Mouse (Mus musculus) macrophage (primary cell): Measurements from ENCODE around the gene Cct3. TPM values are rescaled to one million over a fixed set of nuclear protein-coding genes. Genes with fewer than 3 reads are reported as not detected.
"Not testable (repeated sequence)": the region's sequence is repeated elsewhere in the genome, so short reads cannot be mapped to it uniquely, and the experiment has no call there.

Source experiments
- H3K27ac ChIP-seq: fragments of 350-480 bp; formaldehyde crosslinking; 2 replicates; pipeline ENCODE4 v1.9.0; 2021
- H3K36me3 ChIP-seq: fragments of 350-480 bp; formaldehyde crosslinking; 2 replicates; pipeline ENCODE4 v1.9.0; 2021; ENCODE audit errors: inconsistent target
- H3K4me3 ChIP-seq: fragments of 350-480 bp; formaldehyde crosslinking; 2 replicates; pipeline ENCODE4 v1.9.0; 2021; ENCODE audit errors: inconsistent target
- H3K79me2 ChIP-seq: fragments of 350-480 bp; formaldehyde crosslinking; 2 replicates; pipeline ENCODE4 v1.9.0; 2021; ENCODE audit errors: inconsistent target
- WGBS: methylation state at CpG from one replicate; pipeline ENCODE4 v1.1.7; 2026; ENCODE audit warnings: inconsistent platforms; ENCODE audit not compliant: missing documents; 5-methylcytosine and 5-hydroxymethylcytosine counted together
- polyA plus RNA-seq: library from polyadenylated mRNA; stranded (reverse); fragments of 250-400 nt; gene quantifications from 3 replicates; pipeline ENCODE4 v1.2.4, GENCODE M21; 2018; ENCODE audit warnings: inconsistent platforms

Gene Cct3
- polyA plus RNA-seq, 1 experiment from 2014 or later: 87.3 TPM

DNA sequence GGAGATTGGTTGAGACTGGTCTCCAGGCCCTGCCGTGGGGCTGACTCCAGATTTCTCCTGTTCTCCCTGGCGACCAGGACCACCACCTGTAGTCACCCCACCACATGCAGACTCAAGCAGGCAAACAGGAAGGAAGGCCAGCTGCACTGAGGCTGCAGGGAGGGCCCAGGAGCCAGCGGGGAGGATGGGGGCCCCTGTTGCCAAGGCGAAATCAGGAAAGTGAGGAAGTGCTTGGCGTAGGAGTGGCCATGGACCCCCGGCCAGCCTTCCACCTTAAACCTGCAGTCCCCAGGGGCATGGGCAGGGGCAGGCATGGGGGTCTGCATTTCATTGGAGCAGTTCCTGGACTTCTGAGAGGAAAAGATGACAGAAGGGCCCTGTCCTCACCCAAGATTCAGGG is 64.2 kb downstream of the Cct3 start:
- H3K27ac ChIP-seq: no peak overlapping the region

GRCm38 (mm10) chr3:88361612-88362313 is 64.8 kb downstream of the Cct3 start:
- Histone ChIP-seq H3K79me2 (no peaks in the 10 kb centered on the region), H3K4me3 (no peak overlapping the region), H3K36me3 (peaks cover 52% of the 10 kb centered on the region), H3K27ac (no peak overlapping the region)
- 91% methylated on average over 2 of the region's 2 CpGs for WGBS

More for the DNA sequence above, 64.2 kb downstream of the Cct3 start:
- 36% methylated on average over 6 of the region's 6 CpGs for WGBS
- Histone ChIP-seq H3K4me3 (no peak overlapping the region), H3K36me3 (peaks cover 58% of the 10 kb centered on the region), H3K79me2 (no peaks in the 10 kb centered on the region)

DNA sequence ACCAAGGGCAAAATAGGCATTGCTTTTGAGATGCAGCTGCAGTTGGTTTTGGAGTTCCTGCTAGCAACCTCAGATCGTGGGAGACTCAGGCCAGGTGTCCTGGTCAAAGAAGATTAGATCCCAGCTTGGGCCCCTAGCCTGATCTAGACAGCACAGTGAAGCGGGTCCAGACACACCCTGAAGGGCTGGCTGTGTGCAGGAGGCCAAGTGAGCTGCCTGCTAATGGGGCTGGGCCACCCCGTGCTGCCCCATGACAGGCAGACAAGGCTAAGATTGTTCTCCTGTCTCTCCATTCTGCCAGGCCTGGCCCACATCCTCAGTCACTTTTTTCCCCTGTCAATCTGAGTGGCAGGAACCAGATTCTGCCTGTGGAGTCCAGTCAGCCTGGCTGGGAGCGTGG is 66.8 kb downstream of the Cct3 start:
- 82% methylated on average over 4 of the region's 4 CpGs for WGBS
- Histone ChIP-seq H3K4me3 (no peak overlapping the region), H3K36me3 (peaks cover 33% of the 10 kb centered on the region), H3K79me2 (no peaks in the 10 kb centered on the region), H3K27ac (no peak overlapping the region)

DNA sequence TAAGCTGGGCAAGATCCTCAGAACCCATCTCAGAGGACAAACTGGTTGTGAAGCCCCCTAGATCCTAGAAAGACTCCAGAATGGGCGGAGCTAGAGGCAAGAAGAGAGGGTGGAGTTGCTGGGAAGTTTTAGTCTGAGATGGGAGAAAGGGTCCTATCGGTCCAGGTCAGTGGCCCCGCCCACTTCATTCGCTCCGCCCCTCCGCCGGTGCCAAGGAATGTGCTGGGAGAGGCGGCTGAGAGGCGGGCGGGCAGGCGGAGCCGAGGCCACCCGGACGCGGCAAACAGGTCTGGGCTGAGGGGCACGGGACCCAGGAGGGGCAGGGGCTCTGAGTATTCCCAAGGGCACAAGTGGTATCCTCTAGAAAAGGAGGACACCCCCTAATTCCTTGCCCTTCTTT is 67.4 kb downstream of the Cct3 start, which contains the start of gene Paqr6:
TSS of gene Paqr6 (plus strand) at position 248 of the 400 bp plus-strand sequence.
- 68% methylated on average over 16 of the region's 16 CpGs for WGBS
- H3K27ac ChIP-seq: no peak within 1 kb of the TSS
- H3K36me3 ChIP-seq: peaks cover 27% of the 10 kb centered on the region
- no peak within 1 kb of the TSS for H3K4me3 ChIP-seq
- H3K79me2 ChIP-seq: no peaks in the 10 kb centered on the region

DNA sequence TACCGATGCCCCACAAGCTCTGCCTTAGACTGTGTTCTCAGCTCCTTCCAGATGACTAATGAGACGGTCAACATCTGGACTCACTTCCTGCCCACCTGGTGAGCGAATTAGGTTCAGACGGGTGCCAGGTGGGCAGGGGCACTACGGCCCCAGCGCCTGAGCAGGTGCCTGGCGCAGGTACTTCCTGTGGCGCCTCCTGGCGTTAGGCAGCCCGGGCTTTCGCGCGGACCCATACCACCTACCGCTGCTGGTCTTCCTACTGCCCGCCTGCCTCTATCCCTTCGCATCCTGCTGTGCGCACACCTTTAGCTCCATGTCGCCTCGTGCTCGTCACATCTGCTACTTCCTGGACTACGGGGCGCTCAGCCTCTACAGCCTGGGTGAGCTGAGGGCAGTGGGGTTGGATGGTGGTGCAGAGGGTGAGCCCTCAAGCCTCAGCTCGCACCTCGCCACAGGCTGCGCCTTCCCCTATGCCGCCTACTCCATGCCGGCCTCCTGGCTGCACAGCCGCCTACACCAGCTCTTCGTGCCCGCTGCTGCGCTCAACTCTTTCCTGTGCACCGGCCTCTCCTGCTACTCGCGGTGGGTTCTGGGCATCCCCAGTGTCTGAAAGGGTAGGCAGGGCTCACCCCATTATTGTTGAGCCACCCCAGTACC is 68.9 kb downstream of the Cct3 start:
- Histone ChIP-seq H3K27ac (no peak overlapping the region), H3K79me2 (no peaks in the 10 kb centered on the region), H3K4me3 (no peak overlapping the region), H3K36me3 (peaks cover 12% of the 10 kb centered on the region; the same call in 1 of the 2 replicates)
- 53% methylated on average over 34 of the region's 34 CpGs for WGBS

- not testable (repeated sequence) for H3K4me3 ChIP-seq, H3K36me3 ChIP-seq, H3K79me2 ChIP-seq, H3K27ac ChIP-seq
- WGBS: 12% methylated on average over 9 of the region's 22 CpGs
Measured at GRCm38 (mm10) chr3:88366830-88367428, 70.0 kb downstream of the Cct3 start.

- H3K4me3 ChIP-seq, H3K36me3 ChIP-seq: not testable (repeated sequence)
- WGBS: 86% methylated on average over 1 of the region's 7 CpGs
Measured at GRCm38 (mm10) chr3:88367517-88367916, 70.6 kb downstream of the Cct3 start.

GRCm38 (mm10) chr3:88368511-88368910 is 71.6 kb downstream of the Cct3 start:
- not testable (repeated sequence) for H3K4me3 ChIP-seq, H3K36me3 ChIP-seq, H3K79me2 ChIP-seq, H3K27ac ChIP-seq
- WGBS: 96% methylated on average over 6 of the region's 7 CpGs

More at GRCm38 (mm10) chr3:88367517-88367916, 70.6 kb downstream of the Cct3 start:
- H3K27ac ChIP-seq, H3K79me2 ChIP-seq: not testable (repeated sequence)

Other genes with a start within 250 kb of the Cct3 start
- gene Naxe, start 238.6 kb upstream of the Cct3 start, polyA plus RNA-seq: 66.0 to 99.6 TPM (median 82.3 TPM) in 3 replicates
- not detected in 3 replicates for gene Ttc24, start 218.8 kb upstream of the Cct3 start, polyA plus RNA-seq
- gene Iqgap3, start 215.1 kb upstream of the Cct3 start, polyA plus RNA-seq: 2.5 to 4.1 TPM (median 3.7 TPM) in 3 replicates
- gene Mef2d, start 154.7 kb upstream of the Cct3 start, polyA plus RNA-seq: 37.8 to 68.1 TPM (median 46.3 TPM) in 3 replicates
- gene Rhbg, start 42.4 kb upstream of the Cct3 start, polyA plus RNA-seq: not detected in 3 replicates
- not detected in 3 replicates for gene Gm38392, start 9.9 kb upstream of the Cct3 start, polyA plus RNA-seq
- gene Tsacc, start 117 bp upstream of the Cct3 start, polyA plus RNA-seq: 2.0 to 2.8 TPM (median 2.1 TPM) in 3 replicates
- gene Glmp, start 27.9 kb downstream of the Cct3 start, polyA plus RNA-seq: 347 to 461 TPM (median 393 TPM) in 3 replicates
- 0.13 to 0.59 TPM (median 0.42 TPM) in 3 replicates for gene Tmem79, start 39.0 kb downstream of the Cct3 start, polyA plus RNA-seq
- 14.9 to 23.8 TPM (median 23.6 TPM) in 3 replicates for gene Smg5, start 39.1 kb downstream of the Cct3 start, polyA plus RNA-seq
- not detected in 3 replicates for gene Paqr6, start 67.5 kb downstream of the Cct3 start, polyA plus RNA-seq
- not detected in 3 replicates for gene Bglap3, start 75.6 kb downstream of the Cct3 start, polyA plus RNA-seq
- not detected in 3 replicates for gene Bglap2, start 81.6 kb downstream of the Cct3 start, polyA plus RNA-seq
- not detected in 3 replicates for gene Bglap, start 87.3 kb downstream of the Cct3 start, polyA plus RNA-seq
- gene Pmf1, start 113.2 kb downstream of the Cct3 start, polyA plus RNA-seq: 20.9 to 38.7 TPM (median 26.5 TPM) in 3 replicates
- gene Slc25a44, start 128.0 kb downstream of the Cct3 start, polyA plus RNA-seq: 23.0 to 38.3 TPM (median 30.3 TPM) in 3 replicates
- 7.3 to 33.5 TPM (median 7.7 TPM) in 3 replicates for gene Sema4a, start 164.1 kb downstream of the Cct3 start, polyA plus RNA-seq
- gene Lmna, start 212.8 kb downstream of the Cct3 start, polyA plus RNA-seq: 96.7 to 217 TPM (median 105 TPM) in 3 replicates
- gene Mex3a, start 235.3 kb downstream of the Cct3 start, polyA plus RNA-seq: 0.08 to 0.10 TPM (median 0.10 TPM) in 3 replicates